30 mouse cellular contexts compared by ENCODE assay signal in genomic region chrX:50874246-50875002, GRCm38 (mm10). TPM values are rescaled to one million over a fixed set of nuclear protein-coding genes. Genes with fewer than 3 reads are reported as not detected.
A peak's percentile ranks its signal among the peaks of the same experiment; 100 is the strongest.
DNase-seq lines count a peak whose midpoint lies in the region; ATAC-seq and TF ChIP-seq lines count a peak whose summit lies in the region.
"Had no signal": no experiment of that assay in that cellular context is flagged by ENCODE, and none has a peak within 500 bp of the region (broad histone marks: within the 10 kb centered on the region; RNA-seq: fewer than 3 reads in every experiment).

No protein-coding gene starts in this region.

- TF ChIP-seq CTCF in gastrocnemius, adult 2 months (IDR thresholded peaks at IDR 0.05): no peak

- H3K4me1 ChIP-seq in midbrain, embryonic 15.5 days: no peaks in the 10 kb centered on the region
- H3K4me1 ChIP-seq: embryonic facial prominence, embryonic 15.5 days; heart, embryonic 13.5 days; limb, embryonic 15.5 days; lung, embryonic 15.5 days had no signal

- no peak overlapping the region for H3K9ac ChIP-seq in midbrain, embryonic 15.5 days
- H3K9ac ChIP-seq: embryonic facial prominence, embryonic 15.5 days; heart, embryonic 13.5 days; kidney, embryonic 15.5 days; limb, embryonic 15.5 days; liver, embryonic 14.5 days; lung, embryonic 15.5 days had no signal

- DNase-seq in A20 (ENCODE audit: low read depth, low spot score): peak; percentile 24
- DNase-seq in naive thymus-derived CD4-positive, alpha-beta T cell, adult 2 months (ENCODE audit: low read depth): peak; percentile 76
- no peak for DNase-seq in kidney, postnatal 14 days
- no peak for DNase-seq in gastrocnemius, adult 2 months
- DNase-seq: adrenal gland, postnatal 14 days; cerebellum, adult 2 months; cerebellum, postnatal 25 days; gastrocnemius, postnatal 25 days; heart, adult 2 months; heart, postnatal 14 days; kidney, adult 11 months; layer of hippocampus, adult 9-11 months; left cerebral cortex, postnatal 4 days; lung, postnatal 4 days; right cerebral cortex, postnatal 4 days; thymus, postnatal 25 days had no signal

- H3K4me2 ChIP-seq in midbrain, embryonic 15.5 days: no peak overlapping the region
- H3K4me2 ChIP-seq: embryonic facial prominence, embryonic 15.5 days; heart, embryonic 13.5 days; kidney, embryonic 15.5 days; limb, embryonic 15.5 days; lung, embryonic 15.5 days; midbrain, embryonic 11.5 days had no signal

- no peak overlapping the region for H3K4me3 ChIP-seq in midbrain, embryonic 15.5 days
- no peak overlapping the region for H3K4me3 ChIP-seq in gastrocnemius, adult 2 months
- H3K4me3 ChIP-seq: embryonic facial prominence, embryonic 15.5 days; heart, adult 2 months; heart, embryonic 13.5 days; kidney, embryonic 15.5 days; left cerebral cortex, adult 2 months; limb, embryonic 15.5 days; lung, embryonic 15.5 days had no signal

- WGBS in midbrain, embryonic 15.5 days: 87% methylated on average over 6 of the region's 6 CpGs

- peak; percentile 95 for ATAC-seq in CD4-positive, CD25-positive, alpha-beta regulatory T cell, adult 4 months
- peak; percentile 52 for ATAC-seq in granulocyte monocyte progenitor cell, adult 5-6 weeks (replicated peaks; ENCODE audit: poor library complexity, severe bottlenecking)
- no peak for ATAC-seq in midbrain, embryonic 15.5 days (replicated peaks)
- ATAC-seq: forebrain, embryonic 14.5 days; hindbrain, postnatal 0 days had no signal

- no peaks in the 10 kb centered on the region for H3K27me3 ChIP-seq in midbrain, embryonic 15.5 days (replicated peaks)
- H3K27me3 ChIP-seq: embryonic facial prominence, embryonic 15.5 days; heart, embryonic 13.5 days; limb, embryonic 15.5 days had no signal

- no peaks in the 10 kb centered on the region for H3K36me3 ChIP-seq in midbrain, embryonic 15.5 days (replicated peaks)
- H3K36me3 ChIP-seq: embryonic facial prominence, embryonic 15.5 days; heart, embryonic 13.5 days; kidney, embryonic 15.5 days; limb, embryonic 15.5 days; lung, embryonic 15.5 days had no signal

- no peaks in the 10 kb centered on the region for H3K9me3 ChIP-seq in midbrain, embryonic 15.5 days
- H3K9me3 ChIP-seq: embryonic facial prominence, embryonic 15.5 days; heart, embryonic 13.5 days; kidney, embryonic 15.5 days; limb, embryonic 15.5 days; lung, embryonic 15.5 days had no signal

- no peak overlapping the region for H3K27ac ChIP-seq in midbrain, embryonic 15.5 days
- H3K27ac ChIP-seq in gastrocnemius, adult 2 months: no peak overlapping the region
- H3K27ac ChIP-seq: embryonic facial prominence, embryonic 15.5 days; heart, adult 2 months; heart, embryonic 13.5 days; hindbrain, postnatal 0 days; kidney, embryonic 15.5 days; left cerebral cortex, adult 2 months; limb, embryonic 15.5 days; liver, embryonic 14.5 days; lung, embryonic 15.5 days; stomach, postnatal 0 days had no signal

- intact Hi-C loops in gastrocnemius, adult 2 months (cut with DNase I): no loop called here

RNA-seq across cellular contexts. Expression of gene Stk26, which starts 33.6 kb away (rescaled TPM):
- polyA plus RNA-seq in CD4-positive, CD25-positive, alpha-beta regulatory T cell, adult 4 months (2017; shearing (Covaris generic)): 1 to 10 TPM; 8.7 to 9.4 TPM
- 124 and 151 TPM in 2 replicates for total RNA-seq in granulocyte monocyte progenitor cell, adult 5-6 weeks (2014; fragmentation: Nextera tagmentation)
- total RNA-seq in granulocyte monocyte progenitor cell, adult 5-6 weeks (2017): 170 and 225 TPM in 2 replicates
- 0.46 and 0.50 TPM in 2 replicates for polyA plus RNA-seq in midbrain, embryonic 15.5 days (2015; fragmentation: Nextera tagmentation; extraction: Ambion mirVana)
- total RNA-seq in gastrocnemius, adult 2 months (2021): 1 to 10 TPM; 1.9 TPM

Comparison
In these comparisons a context has a peak if more than half of its experiments do, and no peak if none do; other contexts are left out.
1. DNase-seq: peak in A20 (single experiment) and naive thymus-derived CD4-positive, alpha-beta T cell, adult 2 months (single experiment); none in kidney, postnatal 14 days (single experiment) and gastrocnemius, adult 2 months (single experiment).
2. RNA of gene Stk26, which starts 33.6 kb away (total RNA-seq): 124 to 225 TPM in granulocyte monocyte progenitor cell, adult 5-6 weeks; 1.9 TPM in gastrocnemius, adult 2 months; every median in the first group is over 10 times any median in the second.